Mouse (Mus musculus): ENCODE results near the gene Tenm4. TPM values are rescaled to one million over a fixed set of nuclear protein-coding genes. Genes with fewer than 3 reads are reported as not detected.
A peak's percentile ranks its signal among the peaks of the same experiment; 100 is the strongest.

Gene Tenm4
- polyA plus RNA-seq, 1 experiment from 2014 or later: 33.1 TPM

DNA sequence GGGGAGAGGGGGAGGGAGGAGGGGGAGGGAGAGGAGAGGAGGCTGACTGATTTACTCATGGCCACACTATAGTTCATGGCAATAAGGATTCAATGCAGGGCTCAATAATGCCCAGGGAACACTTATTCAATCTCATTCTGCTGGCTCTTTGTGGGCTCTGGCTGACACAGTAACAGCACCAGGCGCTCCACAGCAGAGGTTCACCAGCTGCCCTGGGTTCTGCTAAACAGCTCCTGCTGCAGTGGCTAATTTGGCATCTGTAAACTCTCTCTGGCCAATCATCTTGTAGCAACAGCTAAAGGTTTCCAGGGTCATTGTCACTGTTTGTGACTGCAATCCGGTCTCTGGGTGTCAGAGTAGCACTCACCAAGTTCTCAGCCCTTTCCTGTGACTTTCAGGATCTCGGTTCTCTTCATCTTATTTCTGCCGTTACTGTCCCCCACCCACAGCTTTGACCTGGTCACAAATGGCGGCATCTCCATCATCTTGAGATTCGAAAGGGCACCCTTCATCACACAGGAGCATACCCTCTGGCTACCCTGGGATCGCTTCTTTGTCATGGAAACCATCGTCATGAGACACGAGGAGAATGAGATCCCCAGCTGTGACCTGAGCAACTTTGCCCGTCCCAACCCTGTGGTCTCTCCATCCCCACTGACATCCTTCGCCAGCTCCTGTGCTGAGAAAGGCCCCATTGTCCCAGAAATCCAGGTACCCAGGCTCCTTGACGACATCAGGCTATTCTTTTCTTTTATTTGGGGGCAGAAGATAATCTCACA, 671.6 kb downstream of the Tenm4 start:
- Histone ChIP-seq H3K4me2 (no peak overlapping the region), H3K27ac (peak overlapping the region; percentile 6; the same call in 1 of the 2 replicates), H3K4me1 (replicated peaks) (peaks cover 22% of the 10 kb centered on the region), H3K27me3 (no peaks in the 10 kb centered on the region), H3K36me3 (peaks cover 17% of the 10 kb centered on the region), H3K9ac (no peak overlapping the region), H3K4me3 (no peak overlapping the region), H3K9me3 (no peaks in the 10 kb centered on the region)
- peak; percentile 44 for ATAC-seq (ENCODE audit: low FRiP score)
- WGBS: 36% methylated on average over 12 of the region's 12 CpGs

DNA sequence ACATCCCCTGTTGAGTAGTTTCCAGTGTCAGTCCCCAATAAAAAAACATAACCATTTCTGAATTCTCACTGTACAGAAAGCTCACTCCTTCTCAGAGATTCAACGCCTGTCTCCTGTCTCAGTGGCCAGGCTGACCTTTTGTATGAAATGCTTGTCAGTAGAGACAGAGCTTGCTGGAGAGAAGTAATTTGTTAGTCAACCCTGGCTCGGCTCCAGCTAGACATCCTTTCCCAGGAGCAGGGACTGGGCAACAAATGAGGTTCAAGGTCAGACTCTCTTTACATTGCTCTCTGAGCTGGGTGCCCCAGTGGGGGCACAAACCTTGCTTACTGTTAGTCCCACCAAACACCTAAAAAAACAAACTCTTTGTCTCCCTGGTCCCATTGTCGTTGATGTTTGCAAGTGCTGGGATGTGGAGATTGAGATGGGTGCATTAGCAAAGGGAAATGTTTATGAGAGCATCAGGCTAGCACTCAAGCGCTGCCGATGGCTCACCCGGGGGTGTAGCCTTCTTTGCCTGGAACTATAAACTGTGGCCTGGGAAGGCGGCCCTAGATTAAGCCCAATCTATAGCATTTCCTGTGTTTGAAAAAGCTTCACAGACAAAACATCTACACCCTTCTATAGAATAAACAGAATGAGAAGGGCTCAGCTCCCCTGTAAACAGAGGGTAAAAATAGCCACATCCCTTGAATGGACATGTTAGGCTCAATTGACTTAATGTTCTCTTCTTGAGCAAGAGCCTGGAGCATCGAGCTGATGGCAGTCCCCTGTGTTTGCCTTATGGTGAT, 673.3 kb downstream of the Tenm4 start:
- no peaks in the 10 kb centered on the region for H3K27me3 ChIP-seq
- no peak for ATAC-seq (ENCODE audit: low FRiP score)
- WGBS: 58% methylated on average over 8 of the region's 8 CpGs
- H3K27ac ChIP-seq: peak overlapping the region; percentile 55
- no peak overlapping the region for H3K4me2 ChIP-seq
- no peak overlapping the region for H3K4me3 ChIP-seq
- H3K9ac ChIP-seq: no peak overlapping the region
- H3K4me1 ChIP-seq (replicated peaks): peaks cover 22% of the 10 kb centered on the region
- H3K9me3 ChIP-seq: no peaks in the 10 kb centered on the region
- H3K36me3 ChIP-seq: peaks cover 12% of the 10 kb centered on the region

DNA sequence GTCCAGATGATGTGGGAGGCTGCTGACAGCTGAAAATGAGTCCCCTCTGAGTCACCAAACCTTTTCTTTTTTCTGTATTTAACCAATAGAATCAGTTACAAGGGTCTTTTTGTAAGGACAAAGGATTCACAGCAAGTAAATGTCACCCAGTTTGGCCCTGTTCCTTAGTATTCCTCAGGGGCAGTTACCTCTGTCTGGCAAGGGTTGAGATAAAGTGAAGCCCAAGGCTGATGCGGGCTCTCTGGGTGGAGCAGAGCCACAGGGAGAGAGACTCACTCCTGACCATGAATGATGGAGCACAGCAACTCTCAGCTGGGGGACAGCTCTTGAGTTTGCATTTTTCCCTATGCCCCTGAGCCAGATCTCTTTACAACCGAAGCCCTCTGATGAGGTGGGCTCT, 681.7 kb downstream of the Tenm4 start:
- no peaks in the 10 kb centered on the region for H3K9me3 ChIP-seq
- H3K9ac ChIP-seq: no peak overlapping the region
- no peaks in the 10 kb centered on the region for H3K4me1 ChIP-seq (replicated peaks)
- no peak for ATAC-seq (ENCODE audit: low FRiP score)
- 0 out of 2 replicates have a peak, but pooled peaks cover 3% of the 10 kb centered on the region for H3K27me3 ChIP-seq
- H3K4me2 ChIP-seq: no peak overlapping the region
- WGBS: 82% methylated on average over 2 of the region's 2 CpGs
- no peak overlapping the region for H3K4me3 ChIP-seq
- H3K36me3 ChIP-seq: peaks cover 16% of the 10 kb centered on the region; the same call in 1 of the 2 replicates
- no peak overlapping the region for H3K27ac ChIP-seq

DNA sequence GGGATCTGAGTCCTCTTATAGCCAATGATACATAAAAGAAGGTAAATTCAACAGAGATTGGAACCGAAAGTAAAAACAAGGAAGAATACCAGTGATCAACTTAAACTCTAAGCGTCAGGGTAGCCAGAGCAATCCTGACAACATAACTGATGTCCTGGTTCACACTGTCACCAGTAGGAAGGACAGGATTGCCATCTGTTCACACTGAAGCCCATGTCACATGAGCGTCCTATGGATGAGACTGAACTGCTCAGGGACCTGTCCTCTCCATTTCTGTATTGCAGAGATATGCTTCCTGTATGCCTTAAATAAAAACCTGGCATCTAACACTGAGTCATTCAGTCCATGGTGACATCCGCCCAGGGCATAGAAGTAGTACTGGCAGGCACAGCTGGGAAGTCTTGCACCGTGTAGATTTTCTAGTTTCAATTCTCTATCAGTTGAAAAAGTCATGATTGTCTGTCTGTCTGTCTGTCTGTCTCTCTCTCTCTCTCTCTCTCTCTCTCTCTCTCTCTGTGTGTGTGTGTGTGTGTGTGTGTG, 684.9 kb downstream of the Tenm4 start:
- Histone ChIP-seq H3K4me1 (replicated peaks) (peaks cover 12% of the 10 kb centered on the region), H3K9me3 (no peaks in the 10 kb centered on the region), H3K36me3 (0 out of 2 replicates have a peak, but pooled peaks cover 6% of the 10 kb centered on the region), H3K9ac (no peak overlapping the region), H3K4me3 (no peak overlapping the region), H3K4me2 (no peak overlapping the region), H3K27ac (no peak overlapping the region), H3K27me3 (peaks cover 6% of the 10 kb centered on the region; the same call in 1 of the 2 replicates)
- no peak for ATAC-seq (ENCODE audit: low FRiP score)
- 86% methylated on average over 5 of the region's 5 CpGs for WGBS

DNA sequence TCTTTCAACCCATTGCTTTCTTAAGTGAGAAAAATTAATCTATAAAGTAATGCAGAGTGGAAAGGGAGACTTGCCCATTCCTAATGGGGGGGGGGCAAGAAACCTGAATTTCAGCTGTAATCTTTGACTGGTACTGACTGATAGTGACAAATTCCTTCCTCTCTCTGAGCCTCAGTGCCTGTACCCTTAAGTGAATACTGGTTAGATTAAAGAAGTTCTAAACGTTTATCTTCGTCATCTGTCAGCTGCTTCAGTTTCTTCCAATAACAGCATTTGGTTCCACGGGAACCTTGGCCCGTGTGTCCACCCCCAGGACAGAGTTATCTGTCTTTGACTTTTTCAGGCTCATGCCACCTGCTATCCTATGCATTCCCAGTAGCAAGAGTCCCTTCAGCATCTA, 685.5 kb downstream of the Tenm4 start:
- Histone ChIP-seq H3K4me2 (no peak overlapping the region), H3K4me3 (no peak overlapping the region), H3K27me3 (peaks cover 6% of the 10 kb centered on the region; the same call in 1 of the 2 replicates), H3K9me3 (no peaks in the 10 kb centered on the region), H3K27ac (no peak overlapping the region), H3K4me1 (replicated peaks) (peaks cover 12% of the 10 kb centered on the region), H3K36me3 (0 out of 2 replicates have a peak, but pooled peaks cover 6% of the 10 kb centered on the region), H3K9ac (no peak overlapping the region)
- ATAC-seq (ENCODE audit: low FRiP score): no peak
- WGBS: 74% methylated on average over 4 of the region's 4 CpGs

DNA sequence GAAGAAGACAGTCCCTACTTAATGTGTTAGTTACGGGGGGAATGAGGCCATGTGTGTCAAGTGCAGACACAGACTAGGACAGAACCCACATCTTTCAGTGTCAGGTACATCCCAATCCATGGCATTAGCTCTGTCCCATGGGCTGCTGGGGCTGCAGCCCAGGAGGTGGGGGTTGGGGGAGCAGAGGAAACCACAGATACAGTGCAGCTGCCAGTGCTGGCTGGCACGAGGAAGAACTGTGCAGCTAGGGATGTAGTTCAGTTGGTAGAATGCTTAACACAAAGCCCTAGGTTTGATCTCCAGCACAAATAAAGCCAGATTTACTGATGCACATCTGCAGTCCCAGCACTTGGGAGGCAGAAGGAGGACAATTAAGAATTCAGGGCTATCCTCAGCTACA, 688.0 kb downstream of the Tenm4 start:
- H3K27me3 ChIP-seq: peaks cover 3% of the 10 kb centered on the region; the same call in 1 of the 2 replicates
- H3K36me3 ChIP-seq: no peaks in the 10 kb centered on the region
- no peaks in the 10 kb centered on the region for H3K9me3 ChIP-seq
- no peak overlapping the region for H3K9ac ChIP-seq
- 79% methylated on average over 2 of the region's 2 CpGs for WGBS
- ATAC-seq (ENCODE audit: low FRiP score): no peak
- no peak overlapping the region for H3K27ac ChIP-seq
- peaks cover 12% of the 10 kb centered on the region for H3K4me1 ChIP-seq (replicated peaks)
- H3K4me3 ChIP-seq: no peak overlapping the region
- no peak overlapping the region for H3K4me2 ChIP-seq

DNA sequence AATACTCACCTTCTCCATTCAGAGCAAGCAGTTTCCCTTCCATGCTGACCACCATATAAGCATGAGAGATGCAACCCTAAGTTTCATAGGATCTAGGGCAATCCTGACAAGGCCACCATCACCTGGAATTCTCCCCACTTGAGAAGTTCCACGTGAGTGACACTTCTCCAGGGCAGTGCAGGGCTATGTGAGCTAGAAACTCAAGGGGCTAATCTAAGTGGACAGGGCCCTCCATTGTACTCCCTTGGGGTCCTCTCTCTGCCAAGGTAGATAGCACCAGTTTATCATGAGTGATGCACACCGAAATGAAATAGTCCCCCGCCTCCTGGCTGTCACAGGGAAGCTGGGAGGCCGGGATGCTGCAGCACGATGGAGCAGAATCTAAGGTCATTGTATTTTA, 688.6 kb downstream of the Tenm4 start:
- Histone ChIP-seq H3K4me2 (no peak overlapping the region), H3K27ac (0 out of 2 replicates have a peak overlapping the region, but pooled peaks have one; percentile 60), H3K9ac (0 out of 2 replicates have a peak overlapping the region, but pooled peaks have one; percentile 5), H3K4me3 (no peak overlapping the region), H3K36me3 (no peaks in the 10 kb centered on the region), H3K9me3 (no peaks in the 10 kb centered on the region), H3K4me1 (replicated peaks) (peaks cover 12% of the 10 kb centered on the region), H3K27me3 (peaks cover 3% of the 10 kb centered on the region; the same call in 1 of the 2 replicates)
- no peak for ATAC-seq (ENCODE audit: low FRiP score)
- 72% methylated on average over 5 of the region's 5 CpGs for WGBS

DNA sequence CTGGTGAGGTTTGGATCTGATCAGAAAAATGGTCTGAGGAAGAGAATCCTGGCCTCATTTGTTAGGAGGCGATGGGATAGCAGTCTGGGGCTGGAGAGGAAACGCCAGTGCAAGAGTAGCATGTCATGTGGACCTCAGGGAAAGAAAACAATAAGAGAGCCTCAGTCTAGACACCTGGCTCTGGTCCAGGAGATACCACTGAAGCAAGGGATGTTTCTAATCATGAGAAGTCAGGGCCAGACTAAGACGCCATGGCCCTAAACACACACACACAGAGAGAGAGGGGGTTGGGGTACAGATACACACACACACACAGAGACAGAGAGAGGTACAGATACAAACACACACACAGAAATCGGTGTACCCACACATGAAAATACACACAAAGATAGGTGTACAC, 689.6 kb downstream of the Tenm4 start:
- ATAC-seq (ENCODE audit: low FRiP score): no peak
- Histone ChIP-seq H3K4me3 (no peak overlapping the region), H3K4me2 (no peak overlapping the region), H3K9me3 (no peaks in the 10 kb centered on the region), H3K4me1 (replicated peaks) (peaks cover 22% of the 10 kb centered on the region), H3K27ac (peak overlapping the region; percentile 60), H3K27me3 (peaks cover 3% of the 10 kb centered on the region; the same call in 1 of the 2 replicates), H3K36me3 (no peaks in the 10 kb centered on the region), H3K9ac (no peak overlapping the region)
- 62% methylated on average over 4 of the region's 4 CpGs for WGBS

DNA sequence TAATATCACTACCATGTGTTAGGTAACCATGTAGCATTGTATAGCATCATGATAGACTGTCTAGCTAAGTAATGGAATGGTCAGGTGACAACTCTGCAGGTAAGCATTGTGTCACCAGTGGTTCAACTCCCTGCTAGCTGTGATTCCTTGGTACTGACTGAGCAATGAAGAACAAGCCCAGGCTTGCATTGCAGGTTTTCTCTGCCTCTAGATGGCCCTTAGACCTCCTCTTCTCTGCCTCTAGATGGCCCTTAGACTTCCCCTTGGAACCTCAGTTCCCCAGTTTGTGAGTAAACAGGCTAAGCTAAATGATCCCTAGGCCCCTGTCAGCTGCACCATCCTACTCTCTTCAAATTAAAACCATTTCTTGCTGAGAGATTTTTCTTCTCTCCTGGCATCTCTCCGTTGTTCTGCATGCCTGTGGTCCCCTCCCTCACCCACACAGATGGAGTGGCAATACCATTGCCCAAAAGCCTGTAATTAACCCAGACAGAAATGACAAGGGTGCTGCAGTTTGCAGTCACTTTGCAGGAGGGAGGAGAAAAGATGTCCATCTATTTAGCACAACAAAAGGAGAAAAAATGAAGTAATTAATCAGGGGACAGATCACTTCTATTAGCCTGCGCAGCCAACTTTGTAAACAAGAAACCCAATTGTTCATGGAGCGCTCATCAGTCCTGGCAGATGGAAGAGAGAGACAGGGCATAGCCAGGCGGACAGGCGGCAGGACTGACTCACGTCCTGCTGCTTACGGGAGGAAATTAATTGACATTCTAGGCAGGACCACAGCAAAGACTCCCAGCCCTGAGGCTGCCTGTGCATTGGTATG, 694.1 kb downstream of the Tenm4 start:
- peak overlapping the region; percentile 69 for H3K27ac ChIP-seq
- no peaks in the 10 kb centered on the region for H3K9me3 ChIP-seq
- H3K4me2 ChIP-seq: no peak overlapping the region
- peak; percentile 76 for ATAC-seq (ENCODE audit: low FRiP score)
- 0 out of 2 replicates have a peak, but pooled peaks cover 5% of the 10 kb centered on the region for H3K27me3 ChIP-seq
- H3K4me1 ChIP-seq (replicated peaks): peaks cover 30% of the 10 kb centered on the region
- H3K4me3 ChIP-seq: no peak overlapping the region
- H3K9ac ChIP-seq: no peak overlapping the region
- peaks cover 4% of the 10 kb centered on the region; the same call in 1 of the 2 replicates for H3K36me3 ChIP-seq
- 23% methylated on average over 7 of the region's 7 CpGs for WGBS

DNA sequence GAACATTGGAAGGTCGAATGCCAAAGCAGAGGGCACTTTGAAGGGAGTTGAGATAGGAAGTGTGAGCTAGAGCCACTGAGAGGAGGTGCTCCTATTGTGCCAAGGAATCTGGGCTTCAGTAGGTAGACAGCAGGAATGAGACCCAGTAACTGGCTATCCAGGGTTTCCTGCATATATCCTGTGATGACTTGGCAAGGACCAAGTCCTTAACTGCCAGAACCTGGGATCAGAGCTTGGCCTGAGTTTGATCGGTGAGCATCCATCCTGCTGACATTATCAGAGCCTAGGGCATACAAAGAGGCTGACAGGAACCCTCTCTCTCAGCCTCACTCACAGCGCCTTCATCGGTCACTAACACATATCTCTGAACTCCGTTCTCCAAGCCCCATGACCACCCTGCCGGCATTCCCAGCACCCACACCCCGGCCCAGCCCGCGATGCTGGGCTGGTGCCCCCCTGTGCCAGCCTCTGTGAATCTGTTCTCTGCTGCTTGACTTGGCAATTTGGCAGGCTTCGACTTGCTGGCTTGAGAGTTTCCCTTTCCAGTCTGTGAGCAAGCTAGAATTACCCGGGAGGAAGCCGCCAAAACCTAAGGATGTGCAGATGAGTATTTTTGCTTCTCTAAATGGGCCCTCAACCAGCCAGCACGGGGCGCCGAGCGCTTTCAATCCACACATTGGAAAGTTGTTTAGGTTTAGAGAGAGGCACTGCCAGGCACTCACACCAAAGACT, 698.2 kb downstream of the Tenm4 start:
- H3K27ac ChIP-seq: no peak overlapping the region; the same call in 1 of the 2 replicates
- WGBS: 83% methylated on average over 16 of the region's 16 CpGs
- no peaks in the 10 kb centered on the region for H3K9me3 ChIP-seq
- H3K4me2 ChIP-seq: no peak overlapping the region
- no peak overlapping the region for H3K9ac ChIP-seq
- H3K4me1 ChIP-seq (replicated peaks): peaks cover 29% of the 10 kb centered on the region
- H3K4me3 ChIP-seq: no peak overlapping the region
- ATAC-seq (ENCODE audit: low FRiP score): no peak
- peaks cover 16% of the 10 kb centered on the region for H3K36me3 ChIP-seq
- H3K27me3 ChIP-seq: 0 out of 2 replicates have a peak, but pooled peaks cover 5% of the 10 kb centered on the region

DNA sequence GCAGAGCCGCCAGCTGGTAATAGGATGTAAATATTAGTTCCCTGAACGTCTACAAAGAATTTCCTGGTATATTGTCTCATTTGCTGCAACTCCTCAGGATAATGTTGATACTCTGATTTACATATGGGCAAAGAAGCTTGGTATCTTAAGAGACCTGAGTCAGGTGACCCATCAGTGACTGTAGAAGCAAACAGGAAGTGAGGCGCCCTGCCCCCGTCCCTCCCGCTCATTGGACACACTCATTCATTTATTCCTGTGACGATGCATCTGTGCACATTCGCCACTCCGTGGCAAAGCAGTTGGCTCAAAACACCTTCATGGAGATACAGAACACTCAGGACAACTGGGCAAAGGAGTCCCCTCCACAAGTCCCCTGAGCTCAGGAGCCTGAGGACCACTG, 699.4 kb downstream of the Tenm4 start:
- no peak overlapping the region for H3K4me3 ChIP-seq
- H3K9ac ChIP-seq: no peak overlapping the region
- no peak for ATAC-seq (ENCODE audit: low FRiP score)
- H3K9me3 ChIP-seq: no peaks in the 10 kb centered on the region
- H3K27ac ChIP-seq: peak overlapping the region; percentile 58
- peaks cover 21% of the 10 kb centered on the region for H3K4me1 ChIP-seq (replicated peaks)
- WGBS: 80% methylated on average over 8 of the region's 8 CpGs
- H3K27me3 ChIP-seq: 0 out of 2 replicates have a peak, but pooled peaks cover 5% of the 10 kb centered on the region
- no peak overlapping the region for H3K4me2 ChIP-seq
- peaks cover 20% of the 10 kb centered on the region for H3K36me3 ChIP-seq
